Mouse (Mus musculus) thymus, adult 2 months (tissue): ENCODE data around the gene Gtpbp1.

Experiments used
- CTCF ChIP-seq: fragments of 200-500 bp; IDR thresholded peaks from 2 replicates; pipeline ENCODE4 v1.5.1; 2012; ENCODE audit warnings: mild to moderate bottlenecking, control low read depth, low read length, moderate library complexity, borderline replicate concordance; ENCODE audit not compliant: control insufficient read depth, poor library complexity, insufficient read depth; ENCODE audit errors: extremely low read depth
- POLR2A ChIP-seq: fragments of 200-500 bp; IDR thresholded peaks from 2 replicates; pipeline ENCODE4 v1.6.1; 2012; ENCODE audit warnings: mild to moderate bottlenecking, low read length, control low read depth, moderate library complexity; ENCODE audit not compliant: control insufficient read depth, poor library complexity, insufficient read depth; ENCODE audit errors: extremely low read depth

- TF ChIP-seq CTCF (no peak), POLR2A (no peak)
Measured at GRCm38 (mm10) chr15:79697558-79698187, 7.0 kb downstream of the Gtpbp1 start.
